Mouse (Mus musculus) embryo, embryonic 9.5 days (tissue): ENCODE measurements around the gene Ptbp3.
A peak's percentile ranks its signal among the peaks of the same experiment; 100 is the strongest.

Experiments used
- DNase-seq: peaks from one replicate; pipeline ENCODE4 v3.0.0-alpha.2; 2017; ENCODE audit errors: extremely low spot score

Ptbp3 gene

GRCm38 (mm10) chr4:59437990-59438854, 110.9 kb downstream of the Ptbp3 start, which contains the start of gene Susd1:
Gene Susd1, minus strand, starts transcription at chr4:59438633.
- peak; percentile 82 for DNase-seq

DNA sequence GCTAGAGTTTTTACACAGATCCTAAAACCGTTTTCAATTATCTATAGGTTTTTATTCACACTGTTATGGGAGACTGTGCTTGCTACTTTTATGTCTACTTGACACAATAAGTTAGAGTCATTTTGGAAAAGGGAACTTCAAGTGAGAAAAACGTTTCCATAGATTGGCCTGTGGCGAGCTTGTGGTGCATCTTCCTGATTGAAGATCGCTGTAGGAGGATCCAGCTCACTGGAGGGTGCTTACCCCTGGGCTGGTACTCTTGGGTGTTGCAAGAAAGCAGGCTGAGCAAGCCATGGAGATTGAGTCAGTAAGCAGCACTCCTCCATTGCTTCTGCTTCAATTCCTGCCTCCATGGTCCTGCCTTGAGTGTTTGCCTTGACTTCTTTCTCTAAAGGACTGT, 113.2 kb downstream of the Ptbp3 start:
- no peak for DNase-seq

DNA sequence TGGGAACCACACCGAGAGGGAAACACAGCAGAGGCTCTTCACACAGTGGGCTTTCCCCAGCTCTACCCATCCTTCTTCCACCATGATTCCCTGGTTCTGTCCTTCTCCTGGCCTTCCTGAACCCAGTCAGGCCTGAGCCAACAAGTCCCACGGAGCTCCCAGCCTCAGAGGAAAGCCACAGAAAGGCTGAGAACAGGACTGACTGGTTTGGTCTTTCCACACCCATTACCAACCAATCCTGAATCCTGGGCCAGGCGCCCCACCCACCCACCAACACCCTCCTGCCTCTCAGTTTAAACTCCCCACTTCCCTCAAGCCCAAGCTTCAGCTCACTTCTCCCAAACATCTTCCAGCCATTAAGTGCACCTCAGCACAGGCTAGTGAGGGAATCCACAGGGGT, 115.1 kb downstream of the Ptbp3 start:
- DNase-seq = no peak

- DNase-seq = no peak
These were observed 120.0 kb downstream of the Ptbp3 start for GRCm38 (mm10) chr4:59429128-59429527.

DNA sequence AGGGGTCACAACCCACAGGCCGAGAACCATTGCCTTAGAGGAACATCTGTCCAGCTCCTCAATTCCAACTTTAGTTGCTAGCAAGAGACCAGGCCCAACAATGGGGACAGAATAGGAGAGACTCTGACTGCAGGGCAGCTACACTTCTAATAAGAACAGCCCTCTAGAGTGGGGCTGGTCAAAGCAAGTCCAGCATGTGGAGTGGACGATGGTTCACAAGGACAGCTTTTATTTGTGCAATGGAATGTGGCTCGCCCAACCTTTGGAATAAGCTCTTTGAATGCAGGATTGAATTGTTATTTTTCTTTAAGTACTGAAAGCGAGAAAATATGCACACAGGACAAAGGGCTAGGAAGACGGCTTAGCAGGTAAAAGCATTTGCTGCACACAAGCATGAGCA, 122.7 kb downstream of the Ptbp3 start:
- no peak for DNase-seq

DNA sequence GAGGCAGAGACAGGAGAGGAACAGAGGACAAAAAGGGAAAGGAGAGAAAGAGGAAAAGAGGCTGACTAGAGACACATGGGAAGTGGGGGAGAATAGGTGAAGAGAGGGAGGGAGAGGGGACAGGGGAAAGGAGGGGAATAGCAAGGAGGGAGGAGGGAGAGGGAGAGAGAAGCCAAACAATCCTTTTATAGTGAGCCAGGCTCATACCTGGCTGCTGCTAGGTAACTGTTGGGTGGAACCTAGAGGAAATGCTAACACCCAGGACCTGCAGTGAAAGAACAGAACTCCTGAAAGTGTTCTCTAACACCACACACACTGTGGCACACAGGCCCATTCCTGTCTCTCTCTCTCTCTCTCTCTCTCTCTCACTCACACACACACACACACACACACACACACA, 126.4 kb downstream of the Ptbp3 start:
- no peak for DNase-seq

- no peak for DNase-seq
These were observed 127.0 kb downstream of the Ptbp3 start for GRCm38 (mm10) chr4:59422025-59422783.
